Mouse (Mus musculus): ENCODE data around the gene Olfr1104. TPM values are rescaled to one million over a fixed set of nuclear protein-coding genes. Genes with fewer than 3 reads are reported as not detected.

The Olfr1104 gene
- 0.54 TPM for polyA plus RNA-seq (2014; fragmentation: Illumina TruSeq; extraction: RNeasy Lipid Tissue Mini Kit (QIAGEN cat#74804))

GRCm38 (mm10) chr2:87026980-87027379 is at the start of gene Olfr1104:
Gene Olfr1104 (minus strand): TSS chr2:87027080.

GRCm38 (mm10) chr2:87075717-87076116 is 48.8 kb upstream of the Olfr1104 start, which contains the start of gene Olfr1107:
Gene Olfr1107 (minus strand): TSS chr2:87075817.

DNA sequence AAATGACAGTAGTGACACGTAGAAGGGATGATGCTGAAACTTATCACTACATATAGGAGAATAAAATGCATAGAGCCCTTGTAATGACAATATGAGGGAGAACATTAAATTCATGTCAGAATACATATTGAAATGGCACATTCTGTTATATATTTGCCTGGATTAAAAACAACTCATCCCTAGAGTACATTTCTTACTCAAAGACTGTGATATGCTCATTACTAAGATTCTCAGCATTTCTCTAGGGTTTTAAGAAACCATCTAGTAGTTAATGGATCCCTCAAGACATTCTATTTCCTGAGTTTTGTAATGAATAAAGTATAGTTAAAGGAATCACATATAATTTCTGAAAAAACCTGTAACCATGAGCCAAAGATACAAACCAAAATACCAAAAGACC is 25.3 kb upstream of the Olfr1104 start, which contains the start of gene Olfr1106:
Gene Olfr1106, minus strand, starts transcription at position 101 of the 400 bp plus-strand sequence.

GRCm38 (mm10) chr2:87036431-87036830 is 9.6 kb upstream of the Olfr1104 start, which contains the start of gene Olfr1105:
Gene Olfr1105 (minus strand): TSS chr2:87036531.

DNA sequence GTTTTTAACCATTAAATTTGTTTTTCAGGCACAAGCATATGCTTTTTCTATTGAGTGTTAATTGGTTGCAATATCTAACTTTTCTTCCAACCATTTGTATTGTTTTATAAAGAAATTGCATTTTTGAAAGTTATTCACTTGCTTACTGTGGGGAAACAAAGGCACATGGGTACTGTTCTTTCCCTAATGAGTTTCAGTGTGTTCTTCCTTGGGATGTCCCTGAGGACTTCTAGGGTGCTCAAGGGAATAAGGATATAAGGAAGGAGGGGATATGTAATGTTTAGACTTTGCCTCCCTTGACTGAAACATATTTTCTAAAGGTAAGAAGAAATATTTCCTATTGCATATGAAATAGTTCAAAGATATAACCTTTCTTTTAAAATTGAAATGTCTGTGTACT is 28.8 kb downstream of the Olfr1104 start, which contains the start of gene Olfr1102:
Gene Olfr1102, plus strand, starts transcription at position 301 of the 400 bp plus-strand sequence.

GRCm38 (mm10) chr2:86991121-86991520 is 35.8 kb downstream of the Olfr1104 start, which contains the start of gene Olfr1101:
Gene Olfr1101 (minus strand): TSS chr2:86991221.

DNA sequence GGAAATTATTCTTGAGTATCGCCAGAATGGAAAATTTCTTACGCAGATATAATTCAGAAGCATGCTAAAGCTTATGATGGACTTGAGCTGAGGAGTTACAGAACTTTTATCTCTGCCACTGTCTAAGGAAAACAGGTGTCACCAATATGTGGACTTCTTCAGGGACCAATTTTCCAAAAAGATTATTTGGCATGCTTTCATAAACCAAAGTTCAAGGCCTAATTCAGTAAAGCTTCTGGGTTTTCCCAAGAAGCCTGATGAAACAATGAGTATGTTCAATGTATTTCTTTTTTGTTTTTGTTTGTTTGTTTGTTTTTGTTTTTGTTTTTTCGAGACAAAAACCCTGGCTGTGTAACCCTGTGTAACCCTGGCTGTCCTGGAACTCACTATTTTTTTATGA is 47.0 kb downstream of the Olfr1104 start, which contains the start of gene Olfr1100:
Gene Olfr1100, minus strand, starts transcription at position 101 of the 400 bp plus-strand sequence.

Other genes starting within 250 kb of the Olfr1104 start
- gene Olfr1093, start 244.6 kb downstream of the Olfr1104 start, polyA plus RNA-seq (2014; fragmentation: Illumina TruSeq; extraction: RNeasy Lipid Tissue Mini Kit (QIAGEN cat#74804)) = not detected
- gene Olfr141, start 217.1 kb downstream of the Olfr1104 start, polyA plus RNA-seq (2014; fragmentation: Illumina TruSeq; extraction: RNeasy Lipid Tissue Mini Kit (QIAGEN cat#74804)) = not detected
- not detected for gene Olfr1094, start 202.4 kb downstream of the Olfr1104 start, polyA plus RNA-seq (2014; fragmentation: Illumina TruSeq; extraction: RNeasy Lipid Tissue Mini Kit (QIAGEN cat#74804))
- gene Olfr1095, start 175.4 kb downstream of the Olfr1104 start, polyA plus RNA-seq (2014; fragmentation: Illumina TruSeq; extraction: RNeasy Lipid Tissue Mini Kit (QIAGEN cat#74804)) = not detected
- not detected for gene Gm13723, start 152.3 kb downstream of the Olfr1104 start, polyA plus RNA-seq (2014; fragmentation: Illumina TruSeq; extraction: RNeasy Lipid Tissue Mini Kit (QIAGEN cat#74804))
- gene Olfr1097, start 134.9 kb downstream of the Olfr1104 start, polyA plus RNA-seq (2014; fragmentation: Illumina TruSeq; extraction: RNeasy Lipid Tissue Mini Kit (QIAGEN cat#74804)) = not detected
- gene Olfr1098, start 102.5 kb downstream of the Olfr1104 start, polyA plus RNA-seq (2014; fragmentation: Illumina TruSeq; extraction: RNeasy Lipid Tissue Mini Kit (QIAGEN cat#74804)) = not detected
- not detected for gene Olfr1099, start 66.4 kb downstream of the Olfr1104 start, polyA plus RNA-seq (2014; fragmentation: Illumina TruSeq; extraction: RNeasy Lipid Tissue Mini Kit (QIAGEN cat#74804))
- not detected for gene Olfr1100, start 47.1 kb downstream of the Olfr1104 start, polyA plus RNA-seq (2014; fragmentation: Illumina TruSeq; extraction: RNeasy Lipid Tissue Mini Kit (QIAGEN cat#74804))
- not detected for gene Olfr1101, start 35.9 kb downstream of the Olfr1104 start, polyA plus RNA-seq (2014; fragmentation: Illumina TruSeq; extraction: RNeasy Lipid Tissue Mini Kit (QIAGEN cat#74804))
- gene Olfr1102, start 28.7 kb downstream of the Olfr1104 start, polyA plus RNA-seq (2014; fragmentation: Illumina TruSeq; extraction: RNeasy Lipid Tissue Mini Kit (QIAGEN cat#74804)) = not detected
- not detected for gene Olfr1105, start 9.5 kb upstream of the Olfr1104 start, polyA plus RNA-seq (2014; fragmentation: Illumina TruSeq; extraction: RNeasy Lipid Tissue Mini Kit (QIAGEN cat#74804))
- gene Olfr1106, start 25.2 kb upstream of the Olfr1104 start, polyA plus RNA-seq (2014; fragmentation: Illumina TruSeq; extraction: RNeasy Lipid Tissue Mini Kit (QIAGEN cat#74804)) = not detected
- gene Olfr1107, start 48.7 kb upstream of the Olfr1104 start, polyA plus RNA-seq (2014; fragmentation: Illumina TruSeq; extraction: RNeasy Lipid Tissue Mini Kit (QIAGEN cat#74804)) = not detected
- gene Olfr1109, start 68.9 kb upstream of the Olfr1104 start, polyA plus RNA-seq (2014; fragmentation: Illumina TruSeq; extraction: RNeasy Lipid Tissue Mini Kit (QIAGEN cat#74804)) = not detected
- not detected for gene Olfr259, start 87.5 kb upstream of the Olfr1104 start, polyA plus RNA-seq (2014; fragmentation: Illumina TruSeq; extraction: RNeasy Lipid Tissue Mini Kit (QIAGEN cat#74804))
- not detected for gene Olfr1110, start 113.2 kb upstream of the Olfr1104 start, polyA plus RNA-seq (2014; fragmentation: Illumina TruSeq; extraction: RNeasy Lipid Tissue Mini Kit (QIAGEN cat#74804))
- gene Olfr1111, start 125.5 kb upstream of the Olfr1104 start, polyA plus RNA-seq (2014; fragmentation: Illumina TruSeq; extraction: RNeasy Lipid Tissue Mini Kit (QIAGEN cat#74804)) = not detected
- gene Olfr1112, start 160.7 kb upstream of the Olfr1104 start, polyA plus RNA-seq (2014; fragmentation: Illumina TruSeq; extraction: RNeasy Lipid Tissue Mini Kit (QIAGEN cat#74804)) = not detected
- gene Olfr1113, start 181.9 kb upstream of the Olfr1104 start, polyA plus RNA-seq (2014; fragmentation: Illumina TruSeq; extraction: RNeasy Lipid Tissue Mini Kit (QIAGEN cat#74804)) = not detected
- not detected for gene Olfr1115, start 220.9 kb upstream of the Olfr1104 start, polyA plus RNA-seq (2014; fragmentation: Illumina TruSeq; extraction: RNeasy Lipid Tissue Mini Kit (QIAGEN cat#74804))
- gene Olfr1116, start 240.5 kb upstream of the Olfr1104 start, polyA plus RNA-seq (2014; fragmentation: Illumina TruSeq; extraction: RNeasy Lipid Tissue Mini Kit (QIAGEN cat#74804)) = not detected